Mouse (Mus musculus): ENCODE results near the gene Dnah3.

Gene Dnah3

GRCm38 (mm10) chr7:119941569-119941968 is 153.5 kb downstream of the Dnah3 start:
- no peak for DNase-seq (ENCODE audit: low spot score)

DNA sequence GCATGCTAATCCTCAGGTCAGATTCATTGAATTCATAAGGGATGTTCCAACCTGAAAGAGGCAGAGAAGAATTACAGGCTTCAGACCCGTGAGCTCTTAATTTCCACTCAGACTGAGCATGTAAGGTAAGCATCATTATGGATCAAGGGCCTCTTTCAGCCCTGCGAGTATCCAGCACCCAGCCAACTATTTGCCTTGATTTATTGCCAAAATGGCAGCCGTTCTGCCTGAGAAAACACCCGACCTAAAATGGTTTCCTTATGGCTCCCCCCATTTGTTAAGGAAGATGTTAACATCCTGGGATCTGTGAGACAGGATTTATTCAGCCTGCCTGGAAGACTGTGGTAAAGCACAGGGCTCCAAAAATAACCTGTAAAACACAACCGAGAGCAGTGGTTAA is 158.0 kb downstream of the Dnah3 start:
- DNase-seq (ENCODE audit: low spot score), result no peak

GRCm38 (mm10) chr7:119936321-119936720 is 158.8 kb downstream of the Dnah3 start:
- DNase-seq (ENCODE audit: low spot score), result no peak

DNA sequence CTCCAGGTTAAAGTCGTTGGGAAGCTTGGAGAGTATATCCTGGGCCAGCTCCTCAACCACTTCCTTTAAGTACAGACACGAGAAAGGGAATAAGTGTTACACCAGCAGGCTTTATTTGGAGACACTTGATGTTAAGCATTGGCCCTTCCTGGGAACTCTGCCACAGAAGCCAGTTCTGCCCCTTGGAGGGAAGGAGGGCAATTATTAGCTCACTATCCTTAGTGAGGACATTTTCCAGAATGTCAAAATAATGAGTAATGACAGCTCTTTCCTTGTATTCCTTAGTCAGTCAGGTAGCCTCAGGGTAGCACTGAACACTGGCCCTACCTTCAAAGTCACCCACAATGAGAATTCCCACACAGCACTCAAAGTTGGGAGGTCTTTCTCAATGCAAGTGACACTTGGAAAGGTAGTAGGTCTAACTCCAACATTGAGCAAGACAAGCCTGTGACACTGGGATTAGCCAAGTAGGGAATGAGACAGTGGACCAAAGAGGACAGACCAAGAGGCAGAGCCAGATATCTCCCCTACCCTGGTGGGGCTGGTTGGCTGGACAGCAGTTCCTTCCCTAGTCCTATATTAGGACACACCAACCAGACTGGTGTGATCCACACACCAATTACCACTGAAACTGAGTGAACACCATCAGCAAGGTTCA is 166.2 kb downstream of the Dnah3 start:
- DNase-seq (ENCODE audit: low spot score), result no peak

DNA sequence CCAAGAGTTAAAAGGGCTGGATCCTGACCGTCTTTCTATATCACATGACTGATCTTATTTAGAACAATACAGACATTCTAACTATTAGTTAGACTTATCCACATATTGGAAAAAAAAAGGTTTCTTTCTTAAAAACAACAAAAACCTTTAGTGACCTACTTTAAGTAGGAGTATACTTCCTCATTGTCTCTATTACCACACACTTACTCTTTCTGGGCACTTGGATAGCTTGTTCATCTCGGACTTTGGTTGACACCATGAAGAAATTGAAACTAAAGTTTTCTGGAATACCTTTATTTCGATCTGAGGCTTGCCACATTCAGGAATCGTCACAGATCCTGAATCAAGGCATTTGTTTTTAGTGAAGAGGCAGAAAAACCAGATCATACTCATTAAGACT is 174.0 kb downstream of the Dnah3 start:
- no peak for DNase-seq (ENCODE audit: low spot score)

GRCm38 (mm10) chr7:119920457-119920856 is 174.6 kb downstream of the Dnah3 start:
- peak; percentile 52 for DNase-seq (ENCODE audit: low spot score)

- no peak for DNase-seq (ENCODE audit: low spot score)
Measured at GRCm38 (mm10) chr7:119911727-119912126, 183.4 kb downstream of the Dnah3 start.

DNA sequence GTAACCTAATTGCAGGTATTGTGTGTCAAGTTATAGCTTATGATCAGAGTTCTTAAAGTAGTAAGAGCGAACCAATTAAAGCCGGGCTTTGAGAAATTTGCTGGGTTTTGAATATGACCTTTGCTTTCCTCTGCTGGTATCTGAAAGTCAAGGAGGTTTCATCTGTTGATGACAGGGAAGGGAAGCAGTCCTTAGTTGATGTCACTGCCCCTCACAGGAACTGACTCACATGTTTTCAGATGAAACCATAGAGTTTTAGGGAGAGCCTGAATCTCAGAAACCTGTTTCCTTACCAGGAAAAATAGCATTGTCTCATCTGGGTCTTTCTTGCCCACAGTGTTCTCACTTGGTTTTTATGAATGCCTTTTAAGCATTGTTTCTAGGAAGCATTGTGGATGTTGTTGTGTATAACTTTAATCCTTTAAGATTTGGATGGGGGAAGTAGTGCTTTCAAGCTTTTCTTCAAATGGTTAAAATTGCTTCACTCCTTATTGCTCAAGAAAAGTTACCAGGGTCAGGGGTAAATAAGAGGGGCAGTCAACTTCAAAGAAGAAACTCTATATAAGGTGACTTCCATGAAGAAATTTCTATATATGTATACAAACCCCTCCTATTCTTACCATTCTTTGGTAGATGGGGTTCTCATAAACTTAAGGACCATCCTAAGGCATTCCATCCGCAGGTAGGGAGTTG is 188.4 kb downstream of the Dnah3 start:
- no peak for DNase-seq (ENCODE audit: low spot score)

GRCm38 (mm10) chr7:119899386-119900057 is 195.6 kb downstream of the Dnah3 start:
- DNase-seq (ENCODE audit: low spot score), result no peak

DNA sequence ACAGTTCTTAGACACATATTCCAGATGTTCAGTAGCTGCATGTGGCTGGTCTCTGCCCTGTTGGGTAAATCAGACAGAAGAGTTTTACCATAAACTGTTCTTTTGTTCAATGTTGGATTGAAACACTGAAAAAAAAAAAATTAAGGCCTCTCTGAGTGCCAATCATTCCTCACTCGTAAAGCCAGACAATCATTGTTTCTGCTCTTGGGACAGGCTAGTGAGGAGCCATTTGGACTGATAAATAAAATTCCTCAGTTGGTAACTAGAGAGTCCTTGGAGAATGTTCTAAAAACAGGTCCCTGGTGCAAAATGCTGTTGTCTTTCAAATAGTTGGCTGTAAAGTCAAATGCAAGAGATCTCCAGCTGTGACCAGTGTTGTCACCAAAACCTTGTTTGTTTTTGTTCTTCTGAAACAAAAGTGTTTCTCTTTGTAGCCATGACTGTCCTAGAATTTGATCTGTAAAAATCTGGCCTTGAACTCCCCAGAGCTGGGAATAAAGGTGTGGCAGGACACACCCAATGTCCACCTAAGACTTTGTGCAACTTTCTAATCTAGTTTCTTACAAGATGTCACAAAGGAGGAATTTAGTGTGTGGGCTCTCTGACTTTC is 196.7 kb downstream of the Dnah3 start:
- DNase-seq (ENCODE audit: low spot score), result no peak

GRCm38 (mm10) chr7:119897521-119898109 is 197.5 kb downstream of the Dnah3 start:
- DNase-seq (ENCODE audit: low spot score), result no peak

- peak; percentile 98 for DNase-seq (ENCODE audit: low spot score)
Measured at GRCm38 (mm10) chr7:119895639-119896512, 199.2 kb downstream of the Dnah3 start, which contains the start of the genes Lyrm1 and Dcun1d3. Gene Lyrm1 (plus strand): TSS chr7:119895861. Gene Dcun1d3 (minus strand): TSS chr7:119896298.

DNA sequence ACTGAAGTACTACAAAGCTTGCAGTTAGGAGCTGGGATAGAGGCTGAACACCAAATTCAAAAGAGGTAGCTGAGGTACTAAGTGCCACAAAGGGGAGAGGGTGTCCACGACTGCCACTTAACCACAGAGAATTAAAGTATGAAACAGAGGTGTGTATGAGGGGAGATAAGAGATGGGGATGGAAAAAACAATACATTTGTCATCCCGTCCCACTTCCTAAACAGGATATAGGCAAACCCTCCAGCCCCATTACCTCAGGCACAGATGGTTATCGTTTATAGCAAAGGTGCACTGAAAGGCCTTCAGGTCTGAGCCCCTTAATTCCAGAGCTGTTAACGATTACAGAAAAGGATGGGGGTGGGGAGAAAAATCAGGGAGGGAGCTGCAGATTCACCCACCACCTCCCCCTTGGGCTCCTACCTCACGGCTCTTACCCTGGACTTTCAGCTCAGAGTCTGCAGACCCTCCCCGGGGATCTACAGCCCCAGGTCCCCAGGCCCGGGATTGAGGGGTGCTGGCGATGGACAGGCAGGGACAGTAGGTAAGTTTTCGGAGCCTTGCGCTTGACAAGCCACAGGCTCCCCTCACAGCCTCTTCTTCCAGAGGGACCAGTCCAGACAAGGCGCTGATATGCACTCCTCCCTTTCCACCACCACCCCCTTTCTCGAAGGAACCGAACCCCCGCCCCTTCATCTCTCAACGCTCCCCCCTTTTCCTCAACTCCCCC is 200.1 kb downstream of the Dnah3 start:
- no peak for DNase-seq (ENCODE audit: low spot score)

GRCm38 (mm10) chr7:119892742-119893141 is 202.3 kb downstream of the Dnah3 start:
- DNase-seq (ENCODE audit: low spot score), result no peak

DNA sequence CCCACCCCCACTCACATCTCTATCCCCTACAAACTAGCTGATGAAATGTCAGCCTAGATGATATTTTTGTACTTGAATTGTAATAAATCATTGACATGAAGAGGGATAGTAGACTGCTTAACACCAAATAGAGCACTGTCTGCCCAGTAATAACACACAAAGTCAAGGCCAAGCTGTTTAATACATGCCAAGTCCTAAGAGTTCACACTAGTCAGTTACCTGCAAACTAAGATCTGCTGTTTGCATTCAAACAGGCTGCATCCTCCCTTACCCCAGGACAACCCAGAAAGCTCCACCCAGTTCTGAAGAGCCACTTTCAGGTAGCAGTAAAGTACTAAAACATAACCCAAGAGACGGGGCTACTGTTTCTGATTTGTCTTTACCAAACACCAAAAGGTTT is 202.9 kb downstream of the Dnah3 start:
- no peak for DNase-seq (ENCODE audit: low spot score)

GRCm38 (mm10) chr7:119887887-119888286 is 207.2 kb downstream of the Dnah3 start:
- DNase-seq (ENCODE audit: low spot score), result no peak

DNA sequence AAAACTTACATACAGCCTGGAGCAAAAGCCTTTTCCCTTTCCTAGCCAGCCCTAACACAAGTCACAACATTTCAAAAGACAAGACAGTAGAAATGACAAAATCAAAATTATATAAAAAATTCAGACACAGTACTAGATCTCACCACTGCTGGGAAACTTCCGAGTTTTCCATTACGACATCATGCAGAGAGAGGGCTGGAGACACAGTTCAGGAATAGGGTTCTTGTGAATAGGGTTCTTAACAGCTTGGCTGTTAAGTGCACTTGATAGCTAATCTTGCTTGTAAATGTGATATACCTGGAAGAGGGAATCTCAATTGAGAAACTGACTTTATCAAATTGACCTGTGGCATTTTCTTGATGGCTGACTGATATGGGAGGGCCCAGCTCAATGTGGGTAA is 213.9 kb downstream of the Dnah3 start:
- no peak for DNase-seq (ENCODE audit: low spot score)

GRCm38 (mm10) chr7:119880345-119880744 is 214.7 kb downstream of the Dnah3 start:
- no peak for DNase-seq (ENCODE audit: low spot score)

GRCm38 (mm10) chr7:119879171-119879570 is 215.9 kb downstream of the Dnah3 start:
- DNase-seq (ENCODE audit: low spot score), result no peak

GRCm38 (mm10) chr7:119875776-119876440 is 219.2 kb downstream of the Dnah3 start:
- no peak for DNase-seq (ENCODE audit: low spot score)

Measured in MN1 (cell line).